Mouse (Mus musculus) intestine, embryonic 15.5 days (tissue): Measurements from ENCODE around the gene Ttc28. TPM values are rescaled to one million over a fixed set of nuclear protein-coding genes. Genes with fewer than 3 reads are reported as not detected.

Source experiments
- ATAC-seq: fragments of 200-750 bp; cut with Nextera tagmentation; 2 replicates; pipeline ENCODE4 v1.8.0; 2017; ENCODE audit warnings: moderate TSS enrichment, moderate library complexity
- H3K27ac ChIP-seq: fragments of 300-500 bp; sonication (generic); 2 replicates; pipeline ENCODE4 v1.5.1; 2015; ENCODE audit warnings: mild to moderate bottlenecking, inconsistent platforms
- H3K27me3 ChIP-seq: fragments of 300-500 bp; sonication (generic); replicated peaks from 2 replicates; pipeline ENCODE4 v1.6.1; 2015; ENCODE audit warnings: inconsistent platforms
- H3K36me3 ChIP-seq: fragments of 300-500 bp; sonication (generic); 2 replicates; pipeline ENCODE4 v1.6.1; 2015; ENCODE audit warnings: inconsistent platforms
- H3K4me1 ChIP-seq: fragments of 300-500 bp; sonication (generic); replicated peaks from 2 replicates; pipeline ENCODE4 v1.6.1; 2015; ENCODE audit warnings: inconsistent platforms
- H3K4me2 ChIP-seq: fragments of 300-500 bp; sonication (generic); replicated peaks from 2 replicates; pipeline ENCODE4 v1.6.1; 2015; ENCODE audit warnings: mild to moderate bottlenecking, inconsistent platforms
- H3K4me3 ChIP-seq: fragments of 300-500 bp; sonication (generic); replicated peaks from 2 replicates; pipeline ENCODE4 v1.5.1; 2015; ENCODE audit warnings: inconsistent platforms
- H3K9ac ChIP-seq: fragments of 300-500 bp; sonication (generic); 2 replicates; pipeline ENCODE4 v1.6.1; 2015; ENCODE audit warnings: inconsistent platforms
- H3K9me3 ChIP-seq: fragments of 300-500 bp; sonication (generic); 2 replicates; pipeline ENCODE4 v1.6.1; 2016; ENCODE audit warnings: inconsistent platforms
- WGBS: fragments of 180-500 bp; shearing (Covaris S2); methylation state at CpG from one replicate; pipeline ENCODE4 v1.1.7; 2015; 5-methylcytosine and 5-hydroxymethylcytosine counted together
- polyA plus RNA-seq: library from polyadenylated mRNA; unstranded; fragments of >200 nt; fragmentation: Nextera tagmentation; extraction: Ambion mirVana; gene quantifications from 2 replicates; pipeline ENCODE4 v1.2.1, GENCODE M21; 2015

The Ttc28 gene
- polyA plus RNA-seq, 1 experiment from 2014 or later = 6.9 TPM

DNA sequence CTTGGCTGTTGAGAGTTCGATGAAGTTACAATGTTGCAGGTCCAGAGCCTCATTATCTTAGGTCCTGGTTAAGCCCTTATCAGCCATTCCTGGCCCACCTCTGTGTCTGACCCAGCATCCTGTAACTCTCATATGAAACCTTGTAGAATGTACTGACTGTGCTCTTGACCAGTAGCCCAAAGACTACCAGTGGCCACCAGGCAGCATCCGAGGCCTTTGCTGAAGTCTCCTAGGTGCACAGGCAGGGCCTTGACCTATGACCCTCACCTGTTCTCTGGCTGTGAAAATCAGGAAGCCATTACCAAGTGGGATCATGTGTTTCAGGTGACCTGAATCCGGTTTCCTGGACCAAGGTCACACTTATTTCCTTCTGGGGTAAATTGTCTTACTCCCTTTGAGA, 183.6 kb downstream of the Ttc28 start:
- Histone ChIP-seq H3K4me2 (no peak overlapping the region), H3K36me3 (no peaks in the 10 kb centered on the region), H3K27me3 (no peaks in the 10 kb centered on the region), H3K4me1 (no peaks in the 10 kb centered on the region), H3K27ac (no peak overlapping the region), H3K9ac (no peak overlapping the region), H3K9me3 (no peaks in the 10 kb centered on the region), H3K4me3 (no peak overlapping the region)
- no peak for ATAC-seq
- 81% methylated on average over 3 of the region's 3 CpGs for WGBS

DNA sequence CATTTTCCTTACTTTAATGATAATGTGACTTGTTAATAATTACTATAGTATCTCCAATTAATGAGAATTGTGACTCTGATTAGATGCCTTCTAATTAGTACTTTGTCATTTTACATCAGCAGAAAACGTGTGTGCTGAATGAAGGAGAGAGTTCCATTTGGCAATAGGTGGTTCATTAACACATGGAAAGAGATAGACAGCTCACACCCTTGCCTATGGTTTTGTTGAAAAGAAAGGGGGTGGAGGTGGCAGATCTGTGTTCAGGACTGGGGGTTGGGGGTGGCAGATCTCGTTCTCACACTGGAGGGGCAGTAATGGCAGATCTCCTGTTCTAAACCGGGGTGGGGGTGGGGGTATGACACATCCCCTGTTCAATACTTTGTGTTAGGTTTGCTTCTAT, 184.4 kb downstream of the Ttc28 start:
- no peak overlapping the region for H3K9ac ChIP-seq
- no peak overlapping the region for H3K27ac ChIP-seq
- no peaks in the 10 kb centered on the region for H3K36me3 ChIP-seq
- H3K4me2 ChIP-seq = no peak overlapping the region
- no peak for ATAC-seq
- H3K9me3 ChIP-seq = no peaks in the 10 kb centered on the region
- no peaks in the 10 kb centered on the region for H3K27me3 ChIP-seq
- no peaks in the 10 kb centered on the region for H3K4me1 ChIP-seq
- 73% methylated on average over 3 of the region's 3 CpGs for WGBS
- H3K4me3 ChIP-seq = no peak overlapping the region

DNA sequence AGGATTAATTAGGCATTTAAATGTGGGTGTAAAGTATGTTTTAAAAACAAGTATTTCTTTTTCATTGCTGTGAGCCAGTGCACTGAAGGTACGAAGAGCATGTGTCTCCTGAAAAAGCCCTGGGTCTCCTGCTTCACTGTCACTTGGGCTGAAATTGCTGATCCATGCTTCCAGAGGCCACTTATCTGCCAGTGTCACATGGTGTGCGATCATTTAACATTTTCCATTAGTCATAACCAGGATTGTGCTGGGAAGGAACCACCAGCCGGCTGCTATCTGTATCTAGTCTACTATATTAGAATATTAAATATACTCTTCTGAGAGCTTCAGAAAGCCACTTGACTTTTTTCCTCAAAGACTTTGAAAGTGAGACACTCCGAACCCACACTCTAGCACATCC, 186.2 kb downstream of the Ttc28 start:
- no peaks in the 10 kb centered on the region for H3K27me3 ChIP-seq
- no peak overlapping the region for H3K9ac ChIP-seq
- 72% methylated on average over 4 of the region's 4 CpGs for WGBS
- H3K9me3 ChIP-seq = no peaks in the 10 kb centered on the region
- H3K4me3 ChIP-seq = no peak overlapping the region
- ATAC-seq = no peak
- no peaks in the 10 kb centered on the region for H3K4me1 ChIP-seq
- no peak overlapping the region for H3K4me2 ChIP-seq
- H3K27ac ChIP-seq = no peak overlapping the region
- no peaks in the 10 kb centered on the region for H3K36me3 ChIP-seq

DNA sequence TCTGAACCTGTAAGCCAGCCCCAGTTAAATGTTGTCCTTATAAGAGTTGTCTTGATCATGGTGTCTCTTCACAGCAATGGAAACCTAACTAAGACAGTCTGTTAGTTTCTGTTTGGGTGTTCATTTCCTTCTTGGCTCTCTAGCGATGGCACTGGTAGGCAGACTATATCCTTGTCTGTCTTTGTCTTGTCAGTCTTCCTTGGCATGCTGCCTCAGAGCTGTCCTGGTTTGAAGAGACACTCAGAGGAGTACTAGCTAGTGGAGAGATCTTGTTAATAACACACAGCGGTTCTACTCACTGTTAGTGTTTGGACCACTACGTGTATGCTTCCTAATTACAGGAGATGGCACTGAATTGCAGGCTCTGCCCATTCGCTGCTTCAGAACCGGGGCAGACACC, 189.9 kb downstream of the Ttc28 start:
- 83% methylated on average over 5 of the region's 5 CpGs for WGBS
- H3K4me2 ChIP-seq = no peak overlapping the region
- H3K36me3 ChIP-seq = no peaks in the 10 kb centered on the region
- H3K9ac ChIP-seq = no peak overlapping the region
- no peak overlapping the region for H3K4me3 ChIP-seq
- peaks cover 5% of the 10 kb centered on the region; the same call in 1 of the 2 replicates for H3K4me1 ChIP-seq
- no peaks in the 10 kb centered on the region for H3K9me3 ChIP-seq
- no peaks in the 10 kb centered on the region for H3K27me3 ChIP-seq
- ATAC-seq = no peak
- H3K27ac ChIP-seq = no peak overlapping the region

DNA sequence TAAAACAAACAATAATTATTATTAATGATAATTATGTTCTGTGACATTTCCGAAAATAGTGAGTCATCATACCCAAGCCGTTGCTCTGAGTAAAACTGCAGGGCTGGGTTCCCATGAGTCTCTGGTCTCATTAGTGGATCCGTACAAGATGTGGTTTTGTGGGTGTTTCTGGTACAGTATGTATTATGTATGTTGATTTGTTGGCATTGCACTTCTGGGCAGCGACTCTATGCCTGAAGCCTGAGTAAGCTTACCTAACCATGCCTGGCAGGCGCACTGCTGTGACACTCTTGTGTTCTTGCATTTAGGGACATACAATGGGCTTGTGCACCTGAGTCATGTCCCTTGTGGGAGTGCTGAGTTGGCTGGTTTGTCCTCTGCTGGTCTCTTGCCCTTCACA, 190.3 kb downstream of the Ttc28 start:
- ATAC-seq = no peak
- WGBS = 83% methylated on average over 5 of the region's 5 CpGs
- H3K4me1 ChIP-seq = peaks cover 5% of the 10 kb centered on the region; the same call in 1 of the 2 replicates
- H3K27me3 ChIP-seq = no peaks in the 10 kb centered on the region
- no peak overlapping the region for H3K4me3 ChIP-seq
- H3K9me3 ChIP-seq = no peaks in the 10 kb centered on the region
- no peak overlapping the region for H3K9ac ChIP-seq
- no peaks in the 10 kb centered on the region for H3K36me3 ChIP-seq
- H3K4me2 ChIP-seq = no peak overlapping the region
- no peak overlapping the region for H3K27ac ChIP-seq

DNA sequence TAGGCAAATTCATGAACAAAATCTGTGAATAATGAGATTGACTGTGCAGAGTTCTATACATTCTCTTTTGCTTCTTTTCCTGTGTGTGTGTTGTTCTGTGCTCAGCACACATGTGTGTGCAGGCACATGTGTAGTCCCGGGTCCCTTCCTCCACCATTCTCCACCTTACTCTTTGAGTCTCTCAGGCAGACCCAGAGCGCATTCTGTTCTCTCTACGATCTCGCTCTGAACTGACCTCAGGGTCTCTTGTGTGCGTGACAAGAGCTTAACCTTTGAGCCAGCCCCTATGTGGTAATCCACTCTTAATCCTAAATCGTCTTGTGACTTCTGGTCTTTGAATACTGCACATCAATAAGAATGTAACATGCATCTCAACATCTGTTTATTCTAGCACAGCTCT, 190.8 kb downstream of the Ttc28 start:
- no peaks in the 10 kb centered on the region for H3K27me3 ChIP-seq
- ATAC-seq = no peak
- H3K9me3 ChIP-seq = no peaks in the 10 kb centered on the region
- H3K27ac ChIP-seq = no peak overlapping the region
- no peak overlapping the region for H3K4me2 ChIP-seq
- no peaks in the 10 kb centered on the region for H3K36me3 ChIP-seq
- 76% methylated on average over 6 of the region's 6 CpGs for WGBS
- H3K9ac ChIP-seq = no peak overlapping the region
- no peak overlapping the region for H3K4me3 ChIP-seq
- H3K4me1 ChIP-seq = peaks cover 5% of the 10 kb centered on the region; the same call in 1 of the 2 replicates

DNA sequence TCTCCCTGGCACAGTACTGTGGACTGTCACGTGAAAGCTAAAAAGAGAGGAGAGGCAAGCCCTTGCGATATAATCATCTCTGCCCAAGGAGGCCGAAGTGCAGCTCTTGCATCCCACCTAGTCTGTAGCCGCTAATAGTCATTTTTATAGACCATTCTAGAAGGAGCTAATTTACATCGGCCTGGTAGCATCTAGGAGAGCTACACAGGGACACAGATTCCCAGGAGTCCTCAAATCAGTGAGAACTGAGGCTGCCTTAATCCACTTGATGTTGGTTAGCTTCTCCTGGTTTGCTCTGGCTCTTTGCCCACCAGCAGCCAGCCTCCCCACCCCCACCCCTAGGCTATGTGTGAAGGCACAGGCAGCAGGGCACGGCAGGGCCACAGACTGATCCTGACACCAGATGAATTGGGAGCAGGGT, 193.7 kb downstream of the Ttc28 start:
- H3K27ac ChIP-seq = no peak overlapping the region
- ATAC-seq = no peak
- WGBS = 54% methylated on average over 6 of the region's 6 CpGs
- H3K9ac ChIP-seq = no peak overlapping the region
- no peaks in the 10 kb centered on the region for H3K36me3 ChIP-seq
- H3K9me3 ChIP-seq = no peaks in the 10 kb centered on the region
- no peak overlapping the region for H3K4me3 ChIP-seq
- no peak overlapping the region for H3K4me2 ChIP-seq
- no peaks in the 10 kb centered on the region for H3K27me3 ChIP-seq
- H3K4me1 ChIP-seq = peaks cover 5% of the 10 kb centered on the region; the same call in 1 of the 2 replicates

DNA sequence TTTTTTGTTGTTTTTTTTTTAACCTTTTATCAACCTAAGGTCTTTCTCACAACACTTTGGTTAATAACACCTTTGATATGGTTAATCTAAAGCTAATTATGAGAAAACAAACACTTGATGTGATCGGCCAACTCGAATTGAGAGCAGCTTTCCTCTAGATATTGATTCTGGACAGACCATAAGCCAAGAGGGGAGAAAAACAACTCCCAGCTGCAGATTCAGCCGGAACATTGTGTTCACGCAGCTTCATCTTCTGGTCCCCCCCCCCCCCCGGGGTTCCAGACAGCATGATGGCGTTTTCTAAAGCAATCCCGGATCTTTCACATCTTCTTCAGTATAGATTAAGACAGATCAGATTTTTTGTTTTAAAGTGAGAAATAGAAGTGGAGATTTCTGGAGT, 194.4 kb downstream of the Ttc28 start:
- 59% methylated on average over 7 of the region's 7 CpGs for WGBS
- H3K4me1 ChIP-seq = peaks cover 5% of the 10 kb centered on the region; the same call in 1 of the 2 replicates
- no peak for ATAC-seq

DNA sequence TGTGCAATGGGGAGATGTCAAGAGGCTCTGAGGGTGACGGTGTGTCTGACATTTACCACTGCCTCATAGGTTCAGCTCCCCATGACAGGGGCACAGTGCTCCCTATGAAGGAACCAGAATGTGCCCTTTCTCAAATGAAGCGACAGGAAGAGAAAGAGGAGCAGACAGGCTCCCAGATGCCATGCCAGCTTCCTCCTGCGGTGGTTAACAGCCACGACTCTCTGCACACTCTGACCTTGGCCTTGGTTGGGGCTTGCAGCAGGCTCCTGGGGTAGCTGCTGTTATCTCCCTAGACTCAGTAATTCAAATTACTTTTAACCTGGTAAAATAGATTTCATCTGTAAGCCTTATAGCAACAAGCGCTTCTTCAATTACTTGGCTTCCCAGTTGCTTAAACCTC, 196.2 kb downstream of the Ttc28 start:
- no peak overlapping the region for H3K4me3 ChIP-seq
- no peaks in the 10 kb centered on the region for H3K27me3 ChIP-seq
- WGBS = 53% methylated on average over 5 of the region's 5 CpGs
- no peaks in the 10 kb centered on the region for H3K36me3 ChIP-seq
- H3K4me1 ChIP-seq = peaks cover 5% of the 10 kb centered on the region; the same call in 1 of the 2 replicates
- H3K9me3 ChIP-seq = no peaks in the 10 kb centered on the region
- H3K27ac ChIP-seq = no peak overlapping the region
- no peak for ATAC-seq
- H3K9ac ChIP-seq = no peak overlapping the region
- H3K4me2 ChIP-seq = no peak overlapping the region

More for the DNA sequence above, 194.4 kb downstream of the Ttc28 start:
- Histone ChIP-seq H3K9ac (no peak overlapping the region), H3K9me3 (no peaks in the 10 kb centered on the region), H3K27me3 (no peaks in the 10 kb centered on the region), H3K4me3 (no peak overlapping the region), H3K4me2 (no peak overlapping the region), H3K27ac (no peak overlapping the region), H3K36me3 (no peaks in the 10 kb centered on the region)

DNA sequence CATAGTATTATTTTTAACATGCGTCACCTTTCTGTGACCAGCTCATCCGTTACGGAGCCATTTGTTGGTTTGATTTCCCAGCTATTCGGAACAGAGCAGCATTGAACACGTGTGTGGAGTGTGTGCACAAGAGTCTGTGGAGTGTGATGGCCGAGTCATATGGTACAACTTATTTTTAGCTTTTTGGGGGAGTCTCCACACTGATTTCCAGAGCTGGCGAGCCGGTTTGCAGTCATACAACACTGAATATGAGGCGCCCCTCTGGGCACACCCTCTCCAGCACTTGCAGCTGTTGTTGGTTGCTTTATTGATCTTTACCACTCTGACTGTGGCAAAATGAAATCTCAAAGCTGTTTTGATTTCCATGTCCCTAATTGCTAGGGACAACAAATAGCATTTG, 197.7 kb downstream of the Ttc28 start:
- ATAC-seq = no peak
- Histone ChIP-seq H3K27ac (no peak overlapping the region), H3K9ac (no peak overlapping the region), H3K36me3 (no peaks in the 10 kb centered on the region), H3K4me3 (no peak overlapping the region), H3K4me1 (peaks cover 5% of the 10 kb centered on the region; the same call in 1 of the 2 replicates), H3K4me2 (no peak overlapping the region), H3K27me3 (no peaks in the 10 kb centered on the region), H3K9me3 (no peaks in the 10 kb centered on the region)
- WGBS = 86% methylated on average over 9 of the region's 9 CpGs

DNA sequence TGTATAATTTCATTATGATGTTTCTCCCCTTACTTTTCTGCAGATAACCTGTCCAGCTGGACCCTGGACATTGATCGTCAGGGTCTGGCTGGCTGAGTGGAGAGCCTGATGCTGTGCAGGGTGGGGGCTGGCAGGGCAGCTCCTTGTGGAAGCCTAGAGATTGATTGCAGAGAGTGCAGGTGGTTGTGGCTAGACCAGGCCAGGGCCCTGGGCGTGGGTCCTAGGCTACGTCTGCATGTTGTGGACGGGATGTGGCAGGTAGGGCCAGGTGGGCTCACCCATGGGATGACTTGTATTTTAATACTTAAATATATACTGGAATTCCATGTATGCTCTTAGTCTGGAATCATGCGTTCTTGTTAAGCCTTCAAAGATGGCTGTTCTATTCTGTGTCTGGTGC, 201.0 kb downstream of the Ttc28 start:
- WGBS = 82% methylated on average over 5 of the region's 5 CpGs
- Histone ChIP-seq H3K27me3 (no peaks in the 10 kb centered on the region), H3K4me2 (no peak overlapping the region), H3K27ac (no peak overlapping the region), H3K9ac (no peak overlapping the region), H3K9me3 (no peaks in the 10 kb centered on the region), H3K4me3 (no peak overlapping the region), H3K4me1 (no peaks in the 10 kb centered on the region), H3K36me3 (no peaks in the 10 kb centered on the region)
- no peak for ATAC-seq

DNA sequence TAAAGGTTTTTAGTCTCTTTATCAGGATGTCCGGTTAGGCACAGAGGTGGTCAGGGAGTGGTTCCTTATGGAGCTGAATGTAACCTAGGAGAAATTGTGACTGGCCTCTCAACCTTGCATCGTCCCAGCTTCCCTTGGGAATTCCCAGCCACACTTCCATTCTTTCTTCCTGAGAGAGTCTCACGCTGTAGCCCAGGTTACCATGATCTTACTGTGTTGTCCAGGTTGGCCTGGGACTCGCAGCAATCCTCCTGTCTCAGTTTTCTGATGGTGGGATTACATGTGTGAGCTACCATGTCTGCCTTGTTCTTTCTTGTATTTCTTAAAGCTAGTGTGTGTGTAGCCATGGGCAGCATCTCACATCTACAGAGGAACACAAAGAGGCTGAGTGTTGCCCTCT, 206.2 kb downstream of the Ttc28 start:
- WGBS = 95% methylated on average over 4 of the region's 4 CpGs

DNA sequence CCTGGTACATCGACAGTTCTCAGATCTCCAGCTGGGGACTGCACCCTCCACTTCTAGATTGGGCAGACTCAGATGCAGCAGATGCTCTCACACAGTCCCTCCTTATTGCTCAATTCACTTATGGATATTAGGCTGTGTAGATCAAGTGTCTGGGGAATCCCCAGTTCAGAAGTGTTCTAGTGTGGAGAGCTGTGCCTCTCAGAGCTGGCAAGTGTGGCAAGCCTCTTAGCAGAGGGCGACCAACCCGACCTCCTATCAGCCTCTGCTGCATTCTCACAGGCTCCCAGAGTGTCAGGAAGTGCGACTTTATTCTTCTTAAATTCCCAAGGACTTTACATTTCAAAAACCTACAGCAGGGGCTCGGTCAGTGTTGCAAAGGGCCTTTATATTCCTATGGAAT, 217.1 kb downstream of the Ttc28 start:
- H3K9me3 ChIP-seq = no peaks in the 10 kb centered on the region
- no peak overlapping the region for H3K27ac ChIP-seq
- no peak overlapping the region for H3K4me3 ChIP-seq
- no peaks in the 10 kb centered on the region for H3K27me3 ChIP-seq
- peaks cover 18% of the 10 kb centered on the region for H3K4me1 ChIP-seq
- WGBS = 63% methylated on average over 5 of the region's 5 CpGs
- no peak overlapping the region for H3K9ac ChIP-seq
- no peaks in the 10 kb centered on the region for H3K36me3 ChIP-seq
- no peak overlapping the region for H3K4me2 ChIP-seq
- ATAC-seq = no peak

More for the DNA sequence above, 206.2 kb downstream of the Ttc28 start:
- H3K27me3 ChIP-seq = no peaks in the 10 kb centered on the region
- H3K36me3 ChIP-seq = no peaks in the 10 kb centered on the region
- no peaks in the 10 kb centered on the region for H3K4me1 ChIP-seq
- no peak overlapping the region for H3K4me2 ChIP-seq
- no peak overlapping the region for H3K4me3 ChIP-seq
- no peak overlapping the region for H3K9ac ChIP-seq
- ATAC-seq = no peak
- H3K27ac ChIP-seq = no peak overlapping the region
- H3K9me3 ChIP-seq = no peaks in the 10 kb centered on the region
